Mouse (Mus musculus) left cerebral cortex, postnatal 36 days (tissue): ENCODE measurements around the gene 4930544D05Rik. TPM values are rescaled to one million over a fixed set of nuclear protein-coding genes. Genes with fewer than 3 reads are reported as not detected.

Experiments
- DNase-seq, 2 experiments: peaks; one replicate each; pipeline ENCODE4 v3.0.0; 2021 to 2022; ENCODE audit warnings: low spot score in 2 of 2, mixed read lengths in 1 of 2
- intact Hi-C: fragments of 180-260 bp; cut with DNase I; formaldehyde crosslinking; loops from one replicate; pipeline ENCODE4 v1.15.1; 2025
- total RNA-seq, 2 experiments: library from RNA; stranded (reverse); gene quantifications; 2 replicates each; pipeline ENCODE4 v1.2.3; 2021

The 4930544D05Rik gene
- total RNA-seq, 2 experiments from 2014 or later: not detected

DNA sequence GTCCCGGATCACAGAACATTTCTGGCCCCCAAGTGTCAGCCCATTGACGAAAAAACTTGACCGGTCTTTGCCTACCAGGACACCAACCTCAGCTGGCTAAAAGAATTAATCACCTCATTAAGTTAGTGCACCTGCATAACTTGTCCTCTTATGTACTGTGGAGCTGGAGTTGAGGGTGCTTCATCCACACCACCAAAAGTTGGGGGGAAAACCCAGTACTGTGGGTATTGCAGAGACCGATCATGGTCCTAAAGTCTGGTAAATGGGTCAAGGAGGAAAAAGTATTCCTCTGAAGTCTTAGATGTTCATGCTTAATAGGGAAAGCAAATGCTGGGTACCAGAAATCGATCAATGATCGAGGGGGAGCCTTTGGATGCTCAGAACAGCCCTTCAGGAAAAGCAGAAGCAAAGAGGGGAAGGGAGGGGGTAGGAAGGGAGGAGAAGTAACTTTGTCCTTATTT, 37.3 kb downstream of the 4930544D05Rik start:
- intact Hi-C loops: no loop called here
- DNase-seq: no peak

DNA sequence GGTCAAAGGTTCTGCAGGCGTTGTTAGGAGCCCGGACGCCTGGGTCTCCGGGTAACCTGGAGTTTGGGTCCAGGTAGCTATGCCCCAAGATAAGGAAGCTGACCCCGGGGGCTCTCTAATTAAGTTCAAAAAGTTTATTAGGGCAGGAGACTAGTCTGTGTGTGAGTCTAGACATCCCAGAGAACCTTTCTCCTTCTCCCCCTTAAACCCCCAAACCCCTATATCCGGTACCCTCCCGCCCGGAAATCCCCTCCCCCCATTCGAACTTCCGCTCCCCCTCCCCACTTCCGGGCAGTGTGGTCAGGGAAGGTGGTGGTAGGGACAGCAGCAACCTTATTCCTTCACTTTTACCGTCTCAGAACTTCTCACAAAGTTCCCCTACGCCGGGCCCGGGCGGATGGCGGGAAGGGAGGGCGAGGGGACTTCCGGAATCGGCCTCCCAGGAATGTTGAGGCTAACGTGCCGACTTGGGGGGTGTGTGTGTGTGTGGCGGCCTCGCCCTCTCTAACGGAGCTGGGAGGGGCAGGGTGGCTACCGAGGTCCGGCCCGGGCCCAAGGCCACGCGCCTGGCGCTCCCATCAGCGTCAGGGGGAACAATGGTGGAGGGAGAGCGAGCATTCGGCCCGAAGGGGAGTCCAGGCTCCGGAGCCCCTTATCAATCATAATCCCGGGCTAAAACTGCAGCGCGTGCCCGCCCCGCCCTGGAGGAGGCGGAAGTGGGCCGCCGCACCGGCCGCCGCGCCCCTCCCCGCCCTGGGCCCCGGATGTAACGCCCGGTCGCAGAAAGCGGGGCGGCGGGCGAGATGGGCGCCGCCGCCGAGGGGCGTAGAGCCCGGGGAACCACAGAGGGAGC, 37.9 kb downstream of the 4930544D05Rik start:
- peak; percentile 55 to 56 for DNase-seq
- intact Hi-C loops: loop anchor here (2.0 kb wide), 1 partner anchor 15 kb away; the partner anchor contains the start of gene Spag7

DNA sequence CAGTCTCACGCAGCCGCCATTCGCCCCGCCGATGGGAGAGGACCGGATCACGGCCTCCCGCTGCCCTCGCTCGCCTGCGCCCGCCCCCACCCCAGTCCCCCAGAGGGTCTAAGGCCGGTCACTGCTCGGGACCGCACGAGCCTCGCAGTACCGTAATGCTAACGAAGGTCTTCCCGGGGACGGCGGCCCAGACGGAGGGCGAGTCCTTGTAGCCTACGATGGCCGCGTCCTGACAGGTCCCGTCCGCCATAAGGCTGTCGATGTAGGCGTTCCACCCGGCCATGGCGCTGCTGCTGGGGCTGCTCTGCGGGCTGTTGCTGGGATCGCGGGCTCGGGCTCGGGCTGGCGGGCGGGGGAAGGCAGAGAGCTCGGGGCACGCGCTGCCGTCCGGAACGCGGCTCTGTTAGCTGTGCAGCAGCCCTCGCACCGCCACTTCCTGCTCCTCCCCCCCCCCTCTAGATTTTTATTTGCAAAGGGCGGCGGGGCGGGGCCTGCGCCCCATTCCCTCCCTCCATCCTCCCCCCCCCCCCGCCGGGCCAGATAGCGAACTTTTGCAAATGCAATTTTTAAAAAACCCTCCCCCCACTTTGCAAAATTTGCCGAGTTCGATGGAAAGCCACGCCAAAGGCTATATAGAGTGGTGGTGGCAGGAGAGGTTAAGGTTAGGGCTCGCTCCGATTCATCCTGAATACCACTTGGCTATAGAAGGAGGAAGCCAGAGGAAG, 38.7 kb downstream of the 4930544D05Rik start, which contains the start of gene Pfn1:
Gene Pfn1, minus strand, starts transcription at position 447 of the 725 bp plus-strand sequence.
- peak; percentile 64 to 73 for DNase-seq
- intact Hi-C loops: loop anchor here (2.0 kb wide), 1 partner anchor 14 kb away; the partner anchor contains the start of gene Spag7

- peak; percentile 75 to 82 for DNase-seq
- intact Hi-C loops: loop anchor here (2.0 kb wide), 1 partner anchor 14 kb away; the partner anchor contains the start of gene Spag7
These were observed 39.4 kb downstream of the 4930544D05Rik start for GRCm38 (mm10) chr11:70654923-70655570.

GRCm38 (mm10) chr11:70655571-70656455, 40.2 kb downstream of the 4930544D05Rik start:
- DNase-seq: no peak
- intact Hi-C loops: loop anchor here (2.0 kb wide), 1 partner anchor 13 kb away; the partner anchor contains the start of gene Spag7

DNA sequence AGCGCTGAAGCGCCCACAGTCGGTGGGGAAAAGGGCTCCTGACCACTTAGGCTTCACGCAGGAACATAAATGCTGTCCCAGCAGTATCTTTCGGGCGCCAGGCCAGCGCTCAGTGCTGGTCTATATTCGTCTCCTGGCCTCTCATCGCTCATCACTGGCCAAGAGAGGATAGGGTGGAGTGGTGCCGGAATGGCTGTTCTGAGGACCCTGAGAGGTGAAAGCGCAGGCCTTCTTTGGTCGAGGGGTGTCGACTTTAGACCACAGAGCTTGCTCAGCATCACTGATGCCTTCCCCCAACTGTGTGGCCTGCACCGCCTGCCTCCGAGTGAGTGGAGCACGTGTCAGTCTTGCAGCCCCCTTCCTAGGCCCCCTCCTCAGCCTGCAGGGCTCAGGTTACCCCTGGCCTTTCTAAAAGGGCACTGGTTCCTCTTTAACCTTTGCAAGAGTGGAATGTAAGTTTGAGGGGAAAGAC, 40.8 kb downstream of the 4930544D05Rik start:
- intact Hi-C loops: no loop called here
- no peak for DNase-seq

GRCm38 (mm10) chr11:70656964-70657363, 41.3 kb downstream of the 4930544D05Rik start, which contains the start of gene Eno3:
Eno3 (plus strand) TSS chr11:70657202.
- intact Hi-C loops: no loop called here
- no peak for DNase-seq

- DNase-seq: no peak
- intact Hi-C loops: no loop called here
These were observed 41.9 kb downstream of the 4930544D05Rik start for GRCm38 (mm10) chr11:70657573-70657972.

DNA sequence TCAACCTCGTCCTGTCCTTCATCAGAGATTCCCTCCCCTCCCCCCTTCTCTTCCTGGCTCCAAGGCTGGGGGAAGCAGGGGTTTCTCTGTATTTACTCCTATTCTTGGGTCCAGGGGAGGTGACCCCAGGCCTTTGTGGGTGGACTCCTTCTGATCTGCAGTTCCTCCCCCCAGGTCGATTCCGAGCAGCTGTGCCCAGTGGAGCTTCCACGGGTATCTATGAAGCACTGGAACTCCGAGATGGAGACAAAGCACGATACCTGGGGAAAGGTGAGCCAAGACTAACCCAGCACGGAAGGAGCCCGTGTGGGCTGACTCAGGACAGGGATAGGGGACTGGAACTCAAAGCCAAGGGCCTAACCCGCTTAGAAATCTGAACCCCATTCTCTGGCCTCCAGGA, 42.3 kb downstream of the 4930544D05Rik start:
- no peak for DNase-seq
- intact Hi-C loops: no loop called here

DNA sequence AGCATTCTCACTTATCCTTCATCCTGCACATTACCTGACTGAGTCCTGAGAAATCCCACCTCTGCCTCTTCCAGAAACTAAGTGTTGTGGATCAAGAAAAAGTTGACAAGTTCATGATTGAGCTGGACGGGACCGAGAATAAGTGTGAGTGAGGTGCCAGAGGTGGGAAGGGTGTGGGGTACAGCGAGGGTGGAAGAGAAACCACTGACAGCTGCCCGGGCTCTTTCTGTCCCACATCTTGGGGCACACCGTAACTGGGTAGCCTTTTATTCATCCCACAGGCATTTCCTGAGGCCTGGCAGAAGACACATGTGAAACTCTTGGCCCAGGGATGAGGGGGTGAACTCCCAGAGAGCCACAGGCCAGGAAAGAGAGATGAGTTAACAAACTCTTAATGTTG, 42.9 kb downstream of the 4930544D05Rik start:
- intact Hi-C loops: no loop called here
- DNase-seq: no peak

GRCm38 (mm10) chr11:70658942-70659341, 43.3 kb downstream of the 4930544D05Rik start:
- DNase-seq: no peak
- intact Hi-C loops: no loop called here

GRCm38 (mm10) chr11:70660571-70660970, 44.9 kb downstream of the 4930544D05Rik start:
- no peak for DNase-seq
- intact Hi-C loops: no loop called here

GRCm38 (mm10) chr11:70663101-70663500, 47.5 kb downstream of the 4930544D05Rik start:
- intact Hi-C loops: no loop called here

DNA sequence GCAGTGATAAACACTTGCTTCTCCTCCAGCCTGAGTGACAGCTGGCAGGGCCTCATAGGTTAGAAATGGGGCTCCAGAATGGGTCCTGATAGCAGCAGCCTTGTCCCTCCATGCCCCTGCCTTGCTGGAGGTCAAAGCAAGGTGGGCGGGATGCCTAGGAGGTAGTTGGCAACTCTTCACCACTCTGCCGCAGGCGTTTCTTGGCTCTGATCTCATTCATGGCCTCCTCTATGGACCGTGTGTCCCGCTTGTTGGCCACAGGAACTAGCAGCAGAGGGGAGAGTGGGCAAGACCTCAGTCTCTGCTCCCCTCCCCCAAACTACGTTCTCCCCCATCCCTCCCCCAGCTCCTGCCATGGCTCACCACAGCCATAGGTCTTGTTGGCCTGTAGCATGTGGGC, 48.3 kb downstream of the 4930544D05Rik start:
- DNase-seq: no peak
- intact Hi-C loops: no loop called here

More at GRCm38 (mm10) chr11:70663101-70663500, 47.5 kb downstream of the 4930544D05Rik start:
- no peak for DNase-seq

GRCm38 (mm10) chr11:70664741-70665140, 49.1 kb downstream of the 4930544D05Rik start:
- intact Hi-C loops: no loop called here
- no peak for DNase-seq
